Mouse (Mus musculus) CD4-positive, CD25-positive, alpha-beta regulatory T cell, adult 2 months (primary cell): ENCODE data around the gene Inhbc.

ENCODE experiments used
- DNase-seq: peaks from one replicate; pipeline ENCODE4 v3.0.0-alpha.2; 2012; ENCODE audit warnings: low read depth, low spot score

Gene Inhbc

DNA sequence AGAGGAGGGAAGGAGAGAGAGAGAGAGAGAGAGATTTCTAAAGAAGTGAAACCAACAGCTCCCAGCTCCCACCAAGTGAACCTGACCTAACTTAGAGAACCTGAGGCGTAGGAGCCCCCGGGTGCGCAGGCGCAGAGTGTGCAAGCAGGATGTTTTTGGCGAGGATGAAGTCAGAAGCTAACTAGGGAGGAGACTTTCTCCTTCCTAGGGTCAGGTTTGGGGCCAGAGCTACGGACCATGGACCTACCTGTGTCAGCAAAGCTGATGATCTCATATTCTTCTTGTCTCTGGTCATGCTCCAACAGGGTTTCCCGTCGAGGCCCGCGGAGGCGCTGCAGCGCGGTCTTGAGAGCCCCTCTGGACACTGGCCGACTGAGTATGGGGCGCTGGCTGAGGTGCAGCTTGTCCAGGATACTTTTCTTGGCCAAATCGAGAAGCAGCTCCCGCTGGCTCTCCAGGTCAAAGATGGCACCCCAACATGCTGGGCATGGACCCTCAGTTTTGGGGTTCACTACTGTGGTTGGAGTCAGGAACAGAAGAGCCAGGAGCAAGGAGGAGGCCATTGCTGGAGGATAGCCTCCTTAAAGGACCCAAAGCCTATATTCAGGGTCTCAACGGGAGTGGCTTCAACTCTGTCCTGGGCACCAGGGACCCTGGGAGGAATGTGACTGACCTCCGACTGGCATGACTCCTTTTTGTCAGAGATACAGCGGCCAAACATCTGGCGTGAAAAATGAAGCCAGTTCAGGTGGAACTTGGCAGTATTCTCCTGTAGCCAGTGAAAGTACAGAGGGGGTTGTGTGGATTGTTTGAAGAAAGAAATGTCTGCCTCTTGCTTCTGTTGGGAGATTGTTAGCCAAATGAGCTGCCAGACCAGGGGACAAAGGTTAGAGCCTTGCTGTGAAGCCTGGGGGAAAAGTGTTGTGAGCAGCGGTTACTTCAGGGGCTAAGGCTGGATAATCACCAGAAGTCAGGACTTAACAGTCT, at the start of gene Inhbc:
Gene Inhbc, minus strand, starts transcription at position 598 of the 987 bp plus-strand sequence.
- no peak for DNase-seq

- no peak for DNase-seq
These were observed 43.9 kb upstream of the Inhbc start for GRCm38 (mm10) chr10:127414141-127414540.

DNA sequence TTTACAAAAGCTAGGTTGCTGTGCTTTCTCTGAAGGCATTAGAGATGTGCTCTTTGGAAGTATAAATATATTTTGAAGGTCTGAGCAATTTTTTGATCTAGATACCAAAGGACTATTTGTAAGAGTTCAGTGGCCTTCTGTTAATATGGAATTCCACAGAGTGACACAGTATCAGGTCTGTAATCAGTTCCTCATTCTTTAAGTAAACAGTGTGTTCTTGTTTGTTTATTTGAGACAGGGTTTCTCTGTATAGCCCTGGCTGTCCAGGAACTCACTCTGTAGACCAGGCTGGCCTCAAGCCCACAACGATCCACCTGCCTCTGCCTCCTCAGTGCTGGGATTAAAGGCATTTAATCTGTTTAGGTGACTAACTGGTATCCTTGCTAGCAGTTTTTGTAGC, 43.4 kb upstream of the Inhbc start:
- DNase-seq: no peak

DNA sequence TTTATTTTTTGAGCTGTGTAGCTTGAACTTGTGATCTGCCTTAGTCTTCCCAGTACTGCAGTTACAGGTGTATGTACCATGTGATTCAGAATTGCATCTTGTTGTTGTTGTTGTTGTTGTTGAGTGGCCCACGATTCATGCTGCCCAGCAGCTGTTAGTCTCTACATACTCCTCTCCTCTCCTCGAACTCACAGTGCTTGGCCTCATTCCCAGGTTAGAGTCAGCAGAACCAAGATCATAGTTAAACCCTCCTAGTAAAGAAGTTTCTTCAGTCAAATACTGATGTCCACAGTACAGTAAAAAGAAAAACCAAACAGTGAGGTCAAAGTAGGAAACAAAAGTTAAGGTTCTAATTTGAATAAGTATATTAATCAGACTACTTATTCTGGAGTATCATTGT, 42.5 kb upstream of the Inhbc start:
- DNase-seq: no peak

DNA sequence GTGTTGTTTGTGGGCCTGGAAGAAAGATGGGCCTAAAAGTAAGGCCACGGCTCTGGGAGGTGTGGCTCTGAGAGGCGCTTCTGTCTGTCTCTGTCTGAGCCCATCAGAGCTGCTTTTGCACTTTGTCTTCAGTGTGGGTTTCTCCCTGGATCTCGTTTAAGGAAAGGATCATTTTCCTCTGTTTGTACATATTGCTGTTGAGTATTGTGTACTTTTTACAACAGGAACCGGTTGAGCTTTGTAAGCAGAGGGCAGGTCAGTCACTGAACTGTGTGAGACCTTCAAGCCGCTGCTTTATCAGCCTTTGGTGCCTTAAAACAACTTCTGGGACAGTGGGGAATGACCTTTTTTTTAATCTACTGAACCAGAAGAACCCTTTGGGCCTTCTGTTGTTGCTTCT, 41.9 kb upstream of the Inhbc start:
- DNase-seq: no peak

DNA sequence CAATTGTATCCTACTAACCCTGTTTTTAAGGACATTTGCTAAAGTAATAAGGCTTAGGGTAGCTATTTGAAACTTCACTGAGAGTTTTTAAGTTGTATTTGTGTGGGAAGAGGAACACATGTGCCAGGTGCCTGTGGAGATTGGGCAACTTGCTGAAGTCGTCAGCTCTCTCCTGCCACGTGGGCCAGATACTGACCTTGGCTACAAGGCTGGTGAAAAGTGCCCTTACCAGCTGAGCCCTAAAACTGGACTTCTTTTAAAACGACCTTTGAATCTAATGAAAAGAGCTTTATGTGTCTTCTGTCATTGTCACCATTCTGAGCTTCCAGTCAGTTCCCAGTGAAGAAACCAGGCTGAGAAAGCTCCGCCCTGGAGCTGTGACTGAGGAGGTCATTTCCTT, 37.2 kb upstream of the Inhbc start:
- DNase-seq: no peak

DNA sequence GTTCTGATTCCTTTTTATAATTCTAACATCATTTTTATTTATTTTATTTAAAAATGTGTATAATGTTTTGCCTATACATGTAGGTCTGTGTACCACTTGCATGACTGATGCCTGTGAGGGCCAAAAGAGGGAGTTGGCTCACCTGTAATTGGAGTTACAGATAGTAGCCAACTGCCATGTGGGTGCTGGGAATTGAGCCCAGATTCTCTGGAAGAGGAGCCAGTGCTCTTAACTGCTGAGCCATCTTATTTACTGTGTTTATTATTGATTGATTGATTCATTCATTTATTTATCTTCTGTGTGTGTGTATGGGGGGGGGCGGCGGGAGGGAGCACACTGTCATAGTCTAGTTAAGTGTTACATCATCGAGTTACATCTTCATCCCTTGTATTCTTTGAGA, 34.5 kb upstream of the Inhbc start:
- DNase-seq: no peak

GRCm38 (mm10) chr10:127391774-127392173, 21.5 kb upstream of the Inhbc start:
- DNase-seq: no peak

GRCm38 (mm10) chr10:127381743-127382134, 11.5 kb upstream of the Inhbc start:
- DNase-seq: peak; percentile 6

- peak; percentile 71 for DNase-seq
These were observed 10.8 kb upstream of the Inhbc start for GRCm38 (mm10) chr10:127380767-127381742.

GRCm38 (mm10) chr10:127380251-127380691, 10.0 kb upstream of the Inhbc start, which contains the start of gene R3hdm2:
TSS of gene R3hdm2 (plus strand) at chr10:127380327.
- peak; percentile 96 for DNase-seq

DNA sequence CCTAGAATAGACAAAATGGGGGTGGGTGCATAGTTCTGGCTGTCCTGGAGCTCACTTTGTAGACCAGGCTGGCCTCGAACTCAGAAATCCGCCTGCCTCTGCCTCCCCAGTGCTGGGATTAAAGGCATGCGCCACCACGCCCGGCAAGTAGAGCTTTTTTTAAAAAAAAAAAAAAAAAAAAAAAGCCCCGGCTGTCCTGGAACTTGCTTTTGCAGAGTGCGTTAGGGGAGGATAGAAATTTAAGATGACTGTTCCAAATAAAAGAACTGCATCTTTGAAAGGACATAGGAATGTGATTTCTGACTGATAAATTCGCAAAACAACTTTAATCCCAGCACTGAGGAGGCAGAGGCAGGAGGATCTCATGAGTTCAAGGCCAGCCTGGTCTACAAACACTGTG, 9.4 kb upstream of the Inhbc start:
- DNase-seq: no peak

- DNase-seq: no peak
These were observed 7.5 kb upstream of the Inhbc start for GRCm38 (mm10) chr10:127377700-127378099.

DNA sequence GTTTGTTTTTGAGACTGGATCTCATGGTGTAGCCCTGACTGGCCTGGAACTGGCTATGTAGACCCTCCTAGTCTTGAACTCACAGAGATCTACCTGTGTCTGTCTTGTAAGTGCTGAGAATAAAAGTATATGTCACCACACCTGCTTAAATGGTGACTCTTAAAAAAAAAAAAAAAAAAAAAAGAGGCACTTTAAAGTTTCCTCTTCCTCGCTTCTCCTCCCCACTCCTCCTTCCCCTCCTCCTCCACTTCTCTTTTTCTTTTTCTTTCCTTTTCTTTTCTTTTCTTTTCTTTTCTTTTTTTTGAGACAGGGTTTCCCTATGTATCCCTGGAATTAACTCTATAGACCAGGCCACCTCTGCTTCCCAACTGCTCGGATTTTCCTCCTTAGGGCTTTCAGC, 792 bp upstream of the Inhbc start:
- DNase-seq: no peak

GRCm38 (mm10) chr10:127368273-127368672, 2.0 kb downstream of the Inhbc start:
- no peak for DNase-seq

- no peak for DNase-seq
These were observed 3.1 kb downstream of the Inhbc start for GRCm38 (mm10) chr10:127367116-127367515.

- DNase-seq: no peak
These were observed 9.5 kb downstream of the Inhbc start for GRCm38 (mm10) chr10:127360714-127361113.

GRCm38 (mm10) chr10:127355336-127355735, 14.9 kb downstream of the Inhbc start:
- DNase-seq: no peak

DNA sequence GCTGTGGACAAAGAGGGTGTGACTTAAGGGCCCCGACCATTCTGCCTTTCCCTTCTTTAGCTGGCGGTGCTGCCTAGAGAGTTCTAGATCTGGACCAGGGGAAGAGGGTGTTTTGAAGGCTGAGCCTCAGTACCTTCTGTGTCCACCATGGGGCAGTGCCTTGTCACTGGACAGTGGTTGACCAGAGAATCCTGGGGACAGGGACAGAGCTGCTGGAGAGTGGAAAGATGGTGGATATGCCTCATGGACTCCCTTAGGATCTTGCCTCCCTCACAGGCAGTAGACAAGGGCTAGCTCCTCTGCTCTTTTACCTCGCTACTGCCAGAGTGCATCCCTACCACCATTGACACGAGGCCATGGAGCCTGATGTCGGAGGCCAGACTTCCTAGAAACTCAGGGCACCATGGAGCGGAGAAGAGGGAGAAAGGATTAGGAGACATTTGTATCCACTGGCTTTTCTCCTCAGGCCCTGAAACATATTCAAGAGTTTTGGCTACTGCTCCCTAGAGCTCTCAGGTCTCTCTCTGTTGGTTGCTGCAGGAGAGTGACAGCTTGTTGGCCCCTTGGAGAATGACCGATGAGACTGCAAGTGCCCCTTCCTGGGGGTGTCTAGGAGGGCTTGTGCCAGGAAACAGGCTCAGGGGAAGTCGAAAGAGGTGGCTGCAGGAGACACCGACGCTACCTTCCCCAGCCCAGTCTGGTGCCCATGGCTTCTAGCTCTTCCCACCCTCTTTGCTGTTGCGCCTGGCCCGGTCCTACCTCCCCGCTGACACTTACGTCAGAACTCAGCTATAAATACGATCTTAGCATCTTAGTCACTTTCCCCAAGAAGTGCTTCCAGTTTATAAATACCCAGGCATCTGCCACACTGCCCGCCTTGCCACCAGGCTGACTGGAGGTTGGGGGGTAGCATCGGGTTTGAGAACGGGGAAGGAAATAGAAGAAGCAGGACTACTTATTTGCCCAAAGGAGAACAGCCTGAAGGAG, 16.0 kb downstream of the Inhbc start, which contains the start of gene Inhbe:
Gene Inhbe, minus strand, starts transcription at position 503 of the 987 bp plus-strand sequence.
- no peak for DNase-seq

DNA sequence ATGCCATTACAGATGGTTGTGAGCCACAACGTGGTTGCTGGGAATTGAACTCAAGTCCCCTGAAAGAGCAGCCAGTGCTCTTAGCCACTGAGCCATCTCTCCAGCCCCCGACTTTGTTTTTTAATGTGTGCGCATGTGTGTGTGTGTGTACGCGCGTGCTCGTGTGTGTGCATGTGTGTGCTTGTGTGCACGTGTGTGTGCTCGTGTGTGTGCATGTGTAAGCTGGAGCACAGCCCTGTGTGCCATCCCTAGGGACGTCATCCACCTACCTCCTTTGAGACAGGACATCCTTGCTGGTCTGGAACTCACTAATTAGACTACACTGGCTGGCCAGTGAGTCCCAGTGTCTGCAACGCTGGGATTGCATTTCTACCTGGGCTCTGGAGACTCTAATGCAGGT, 17.5 kb downstream of the Inhbc start:
- DNase-seq: no peak

DNA sequence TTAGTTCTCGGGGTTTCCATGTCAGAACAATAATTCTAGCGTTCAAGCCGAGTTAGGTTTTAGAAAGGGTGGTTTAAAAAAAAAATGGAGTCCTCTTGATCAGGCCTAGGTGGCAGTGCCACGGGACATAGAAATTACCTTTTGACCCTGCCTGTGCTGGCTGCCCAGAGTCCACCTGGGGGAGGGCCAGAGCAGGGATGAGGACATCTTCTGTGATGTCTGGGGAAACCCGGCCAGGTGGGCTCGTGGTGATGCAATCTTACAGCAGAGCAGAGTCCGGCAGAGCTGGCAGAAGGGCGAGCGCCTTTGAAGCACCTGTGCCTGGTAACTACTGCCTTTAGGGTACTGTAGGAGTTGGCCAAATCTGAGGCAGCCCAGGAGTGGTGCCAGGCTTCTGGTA, 18.0 kb downstream of the Inhbc start:
- no peak for DNase-seq
